Mouse (Mus musculus) ES-Bruce4 (cell line): ENCODE measurements around the gene Gzme. TPM values are rescaled to one million over a fixed set of nuclear protein-coding genes. Genes with fewer than 3 reads are reported as not detected.
A peak's percentile ranks its signal among the peaks of the same experiment; 100 is the strongest.
"Not testable (repeated sequence)": the region's sequence is repeated elsewhere in the genome, so short reads cannot be mapped to it uniquely, and the experiment has no call there.

ENCODE experiments used
- H3K27ac ChIP-seq: 2 replicates; pipeline ENCODE4 v1.5.1; 2012; ENCODE audit warnings: low read length, inconsistent platforms; ENCODE audit not compliant: insufficient read depth
- H3K27me3 ChIP-seq: 2 replicates; pipeline ENCODE4 v1.6.1; 2012; ENCODE audit warnings: mild to moderate bottlenecking, low read length, inconsistent platforms; ENCODE audit not compliant: control insufficient read depth, poor library complexity, insufficient read depth, severe bottlenecking
- H3K36me3 ChIP-seq: 2 replicates; pipeline ENCODE4 v1.6.1; 2012; ENCODE audit warnings: inconsistent platforms, mild to moderate bottlenecking, low read length, moderate library complexity; ENCODE audit not compliant: control insufficient read depth, poor library complexity, insufficient read depth, severe bottlenecking
- H3K4me1 ChIP-seq: one replicate; pipeline ENCODE4 v1.8.1; 2011; ENCODE audit warnings: low read length; ENCODE audit not compliant: control insufficient read depth, insufficient read depth
- H3K4me3 ChIP-seq: 2 replicates; pipeline ENCODE4 v1.5.1; 2011; ENCODE audit warnings: low read depth, mild to moderate bottlenecking, low read length
- H3K9ac ChIP-seq: 2 replicates; pipeline ENCODE4 v1.6.1; 2012; ENCODE audit warnings: low read depth, mild to moderate bottlenecking, inconsistent platforms; ENCODE audit not compliant: poor library complexity, severe bottlenecking
- H3K9me3 ChIP-seq: replicated peaks from 2 replicates; pipeline ENCODE4 v1.6.1; 2012; ENCODE audit warnings: mild to moderate bottlenecking, low read length, inconsistent platforms; ENCODE audit not compliant: control insufficient read depth, poor library complexity, insufficient read depth, severe bottlenecking
- CTCF ChIP-seq: IDR thresholded peaks from one replicate; pipeline ENCODE4 v1.8.1; 2011; ENCODE audit warnings: low read depth, low read length
- EP300 ChIP-seq: IDR thresholded peaks from 2 replicates; pipeline ENCODE4 v1.6.1; 2011; ENCODE audit warnings: low read depth, low read length; ENCODE audit not compliant: insufficient read depth
- POLR2A ChIP-seq: IDR thresholded peaks from one replicate; pipeline ENCODE4 v1.8.1; 2011; ENCODE audit warnings: low read length; ENCODE audit not compliant: insufficient read depth
- polyA plus RNA-seq: library from polyadenylated mRNA; stranded (reverse); fragments of >200 nt; gene quantifications from 2 replicates; pipeline ENCODE4 v1.2.4, GENCODE M21; 2011; ENCODE audit warnings: low read depth; ENCODE audit not compliant: missing spikeins, insufficient read depth, insufficient read length

Gzme gene
- polyA plus RNA-seq, 1 experiment = not detected

DNA sequence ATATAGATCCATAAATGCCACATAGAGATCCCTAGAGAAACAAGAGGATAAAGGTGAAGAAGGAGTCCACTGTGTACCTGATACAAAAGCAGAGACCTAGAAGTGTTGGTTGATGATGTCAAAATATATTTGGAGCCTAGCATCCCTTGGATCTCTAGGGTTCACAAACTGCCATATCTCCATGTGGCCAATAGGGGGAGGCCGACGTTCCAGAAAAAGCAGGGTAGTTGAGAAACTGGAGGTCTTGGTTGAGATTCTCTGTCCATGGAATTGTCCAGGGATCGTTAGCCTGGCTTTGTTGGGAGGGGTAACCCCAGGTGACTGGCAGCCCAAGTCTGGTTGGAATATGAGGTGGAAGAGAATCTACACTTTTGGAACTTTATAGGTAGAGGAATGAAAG, 7.9 kb upstream of the Gzme start:
- Histone ChIP-seq H3K9ac (no peak overlapping the region), H3K27ac (no peak overlapping the region), H3K4me1 (no peaks in the 10 kb centered on the region), H3K9me3 (no peaks in the 10 kb centered on the region), H3K27me3 (no peaks in the 10 kb centered on the region; the same call in none of the 2 replicates), H3K36me3 (no peaks in the 10 kb centered on the region), H3K4me3 (no peak overlapping the region)
- TF ChIP-seq CTCF (peak; percentile 7), EP300 (no peak)

DNA sequence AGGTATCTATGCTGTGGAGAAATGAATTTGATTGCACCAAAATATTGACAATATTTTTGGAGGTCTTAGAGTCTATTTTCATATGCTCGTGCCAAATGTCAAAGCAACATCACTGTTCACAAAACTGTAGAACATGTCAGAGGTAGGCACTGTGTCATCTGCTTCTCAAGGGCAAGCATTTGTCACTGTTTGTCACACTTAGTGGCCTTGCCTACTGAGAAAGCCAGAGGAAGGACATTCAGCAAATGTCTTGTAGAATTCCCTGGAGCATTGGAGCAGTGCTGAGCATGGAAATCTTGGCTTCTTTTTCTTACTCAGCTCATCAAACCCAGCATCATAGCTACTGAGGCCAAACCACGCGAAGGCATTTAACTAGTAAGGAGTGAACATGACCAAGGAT, 3.1 kb upstream of the Gzme start:
- no peak overlapping the region for H3K9ac ChIP-seq
- no peaks in the 10 kb centered on the region; the same call in 1 of the 2 replicates for H3K27me3 ChIP-seq
- H3K27ac ChIP-seq = no peak overlapping the region
- H3K9me3 ChIP-seq = no peaks in the 10 kb centered on the region
- no peaks in the 10 kb centered on the region for H3K4me1 ChIP-seq
- no peaks in the 10 kb centered on the region for H3K36me3 ChIP-seq
- no peak overlapping the region for H3K4me3 ChIP-seq
- TF ChIP-seq EP300 = no peak
- no peak for TF ChIP-seq POLR2A
- no peak for TF ChIP-seq CTCF

DNA sequence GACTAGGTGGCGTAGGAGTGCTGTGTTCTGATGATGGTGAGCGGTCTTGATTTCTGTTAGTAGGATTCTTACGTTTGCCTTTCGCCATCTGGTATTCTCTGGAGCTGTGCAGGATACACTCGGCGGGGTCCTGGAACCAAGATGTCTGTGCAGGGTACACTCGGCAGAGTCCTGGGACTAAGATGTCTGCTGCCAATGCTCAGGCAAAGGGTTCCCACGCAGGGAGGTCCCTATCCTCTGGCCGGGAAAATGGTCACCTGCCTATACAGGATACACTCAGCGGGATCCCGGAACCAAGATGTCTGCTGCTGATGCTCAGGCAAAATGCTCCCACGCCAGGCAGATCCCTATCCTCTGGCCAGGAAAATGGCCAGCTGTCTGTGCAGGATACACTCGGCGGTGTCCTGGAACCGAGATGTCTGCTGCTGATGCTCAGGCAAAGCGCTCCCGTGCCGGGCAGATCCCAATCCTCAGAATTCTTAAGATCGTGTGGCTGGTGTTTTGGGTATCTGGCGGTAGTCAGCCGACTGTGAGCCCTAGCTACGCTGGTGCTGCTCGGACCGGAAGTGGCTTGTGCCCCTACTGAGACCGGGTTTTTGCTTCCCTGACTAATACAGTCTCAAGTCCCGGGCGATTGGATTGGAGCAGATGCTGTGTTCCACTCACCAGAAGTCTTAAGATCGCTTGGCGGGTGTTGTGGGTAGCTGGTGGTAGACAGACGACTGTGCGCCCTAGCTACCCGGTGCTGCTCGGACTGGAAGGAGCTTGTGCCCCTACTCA, 4.7 kb downstream of the Gzme start:
- H3K27ac ChIP-seq, H3K27me3 ChIP-seq, H3K9me3 ChIP-seq, H3K9ac ChIP-seq, H3K4me1 ChIP-seq, H3K36me3 ChIP-seq: not testable (repeated sequence)
- H3K4me3 ChIP-seq = peak overlapping the region; percentile 34

DNA sequence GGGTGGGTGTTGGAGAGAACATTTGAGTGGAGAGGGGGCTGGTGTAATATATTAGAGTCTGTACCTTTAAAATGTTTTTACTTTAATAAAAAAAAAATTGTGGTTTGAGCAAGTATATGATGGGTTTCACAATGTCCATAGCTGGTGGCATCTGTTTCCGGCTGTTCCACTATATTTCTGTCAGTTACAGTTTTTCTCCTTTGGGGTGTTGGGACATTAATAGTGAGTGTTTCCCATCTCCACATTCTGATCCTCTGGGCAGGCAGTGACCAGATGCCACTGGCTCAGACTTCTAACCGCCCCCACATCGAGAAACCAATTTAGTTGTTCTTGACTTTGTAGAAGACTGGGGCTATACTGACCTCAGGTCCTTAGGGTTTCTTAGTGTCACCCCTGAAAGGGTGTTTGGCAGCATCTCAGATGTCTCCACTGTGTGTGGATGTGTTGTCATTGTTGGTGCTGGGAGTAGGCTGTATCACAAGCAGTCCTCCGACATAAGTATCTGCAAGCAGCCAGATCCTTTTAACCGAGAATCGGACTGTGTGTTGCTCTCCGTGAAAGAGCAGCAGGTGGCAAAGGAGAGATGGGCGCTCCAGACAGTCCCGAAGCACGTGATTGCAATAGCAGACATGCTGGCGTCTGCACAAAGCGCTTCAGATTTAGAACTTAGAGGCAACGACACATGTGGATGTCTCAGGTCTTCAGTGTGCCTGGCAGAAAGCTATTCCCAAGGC, 14.8 kb downstream of the Gzme start:
- Histone ChIP-seq H3K9me3 (no peaks in the 10 kb centered on the region), H3K36me3 (no peaks in the 10 kb centered on the region), H3K27me3 (no peaks in the 10 kb centered on the region), H3K27ac (no peak overlapping the region), H3K4me1 (no peaks in the 10 kb centered on the region), H3K4me3 (no peak overlapping the region), H3K9ac (no peak overlapping the region)
- TF ChIP-seq EP300 (no peak), CTCF (no peak), POLR2A (no peak)

DNA sequence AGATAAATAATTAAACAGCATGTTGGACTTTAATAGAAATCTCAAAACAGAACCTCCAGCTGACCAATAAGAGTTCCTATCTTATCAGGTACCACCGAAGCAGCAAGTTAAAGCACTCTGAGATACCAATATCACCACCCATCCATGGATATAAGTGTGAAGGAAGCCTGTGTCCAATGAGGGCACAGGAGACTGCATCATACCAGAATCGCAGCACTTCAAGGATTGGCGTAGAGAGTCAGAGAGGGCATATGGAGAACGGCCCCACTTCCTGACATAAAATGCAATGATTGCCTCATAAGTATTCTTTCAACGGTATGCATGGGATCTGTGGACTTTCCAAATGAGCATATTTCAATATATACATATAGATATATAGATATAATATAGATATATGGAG, 15.4 kb downstream of the Gzme start:
- no peaks in the 10 kb centered on the region for H3K4me1 ChIP-seq
- TF ChIP-seq POLR2A (no peak), EP300 (no peak), CTCF (no peak)
- H3K36me3 ChIP-seq = no peaks in the 10 kb centered on the region
- H3K9me3 ChIP-seq = no peaks in the 10 kb centered on the region
- no peak overlapping the region for H3K9ac ChIP-seq
- no peak overlapping the region for H3K4me3 ChIP-seq
- no peaks in the 10 kb centered on the region for H3K27me3 ChIP-seq
- no peak overlapping the region for H3K27ac ChIP-seq

DNA sequence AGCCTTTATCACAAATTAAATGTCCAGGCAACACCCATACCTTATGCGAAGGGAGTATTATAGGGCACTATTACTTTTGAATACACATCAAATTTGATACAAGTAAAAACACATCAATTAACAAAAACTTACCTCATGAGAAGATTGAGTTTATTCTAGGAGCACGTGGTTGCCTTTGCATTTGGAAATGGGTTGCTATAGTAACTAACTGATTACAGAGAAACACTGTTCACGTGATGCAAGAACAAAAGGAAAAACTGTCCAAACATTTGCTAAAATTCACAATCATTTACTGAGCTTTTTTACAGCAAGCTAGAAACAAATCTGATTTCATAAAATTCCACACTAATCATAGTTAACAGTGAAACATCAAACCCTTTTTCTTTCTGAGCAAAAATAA, 17.0 kb downstream of the Gzme start:
- no peak for TF ChIP-seq EP300
- Histone ChIP-seq H3K4me3 (no peak overlapping the region), H3K36me3 (no peaks in the 10 kb centered on the region), H3K9me3 (no peaks in the 10 kb centered on the region), H3K27ac (no peak overlapping the region), H3K9ac (no peak overlapping the region), H3K4me1 (no peaks in the 10 kb centered on the region), H3K27me3 (no peaks in the 10 kb centered on the region)
